Mouse (Mus musculus) thymus, postnatal 25 days (tissue): ENCODE measurements around the gene Ndufv3.
"Not testable (repeated sequence)": the region's sequence is repeated elsewhere in the genome, so short reads cannot be mapped to it uniquely, and the experiment has no call there.

Source experiments
- DNase-seq: peaks from one replicate; pipeline ENCODE4 v3.0.0; 2022

Gene Ndufv3

DNA sequence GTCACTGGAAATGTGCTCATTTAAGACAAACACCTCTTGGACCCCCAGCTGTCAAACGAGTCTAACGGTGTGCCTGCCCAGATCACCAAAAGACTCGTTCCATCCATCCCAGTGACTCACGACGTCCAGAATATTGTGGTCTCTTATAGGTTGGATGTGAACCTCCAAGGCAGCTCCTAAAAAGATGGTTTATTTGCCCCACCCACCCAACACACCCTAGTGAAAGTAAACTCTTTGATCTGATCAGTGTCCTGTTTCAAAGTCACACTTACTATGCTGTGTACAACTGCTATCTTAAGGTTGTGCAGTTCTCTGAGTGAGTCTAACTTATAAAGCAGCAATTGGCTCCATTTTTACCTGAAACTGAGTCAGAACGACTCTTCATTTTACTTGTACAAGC lies 7.3 kb upstream of the Ndufv3 start:
- no peak for DNase-seq

DNA sequence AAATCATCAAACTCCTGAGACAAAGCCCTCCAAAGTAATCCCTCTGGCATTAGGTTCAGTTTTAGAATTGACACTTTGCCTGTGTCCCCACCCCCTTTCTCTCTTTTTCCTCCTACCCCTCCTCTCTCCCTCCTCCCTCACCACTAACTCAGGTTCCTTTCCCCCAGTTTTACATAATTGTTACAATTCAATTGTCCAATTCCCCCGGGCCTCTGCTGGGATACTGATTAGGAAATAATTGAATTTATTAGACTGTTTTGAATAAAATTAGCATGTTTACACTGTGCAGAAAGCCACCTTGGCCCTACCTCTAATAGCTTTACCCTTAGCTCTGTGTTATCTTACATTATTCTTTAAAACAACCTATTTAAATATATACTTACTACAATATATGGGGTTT lies 5.2 kb upstream of the Ndufv3 start:
- no peak for DNase-seq

- no peak for DNase-seq
Measured at GRCm38 (mm10) chr17:31519344-31519945, 470 bp upstream of the Ndufv3 start.

GRCm38 (mm10) chr17:31520895-31521294 lies 980 bp downstream of the Ndufv3 start:
- no peak for DNase-seq

- DNase-seq: no peak
Measured at GRCm38 (mm10) chr17:31521948-31522347, 2.0 kb downstream of the Ndufv3 start.

GRCm38 (mm10) chr17:31525114-31525513 lies 5.2 kb downstream of the Ndufv3 start:
- DNase-seq: no peak

GRCm38 (mm10) chr17:31525816-31526215 lies 5.9 kb downstream of the Ndufv3 start:
- DNase-seq: no peak

DNA sequence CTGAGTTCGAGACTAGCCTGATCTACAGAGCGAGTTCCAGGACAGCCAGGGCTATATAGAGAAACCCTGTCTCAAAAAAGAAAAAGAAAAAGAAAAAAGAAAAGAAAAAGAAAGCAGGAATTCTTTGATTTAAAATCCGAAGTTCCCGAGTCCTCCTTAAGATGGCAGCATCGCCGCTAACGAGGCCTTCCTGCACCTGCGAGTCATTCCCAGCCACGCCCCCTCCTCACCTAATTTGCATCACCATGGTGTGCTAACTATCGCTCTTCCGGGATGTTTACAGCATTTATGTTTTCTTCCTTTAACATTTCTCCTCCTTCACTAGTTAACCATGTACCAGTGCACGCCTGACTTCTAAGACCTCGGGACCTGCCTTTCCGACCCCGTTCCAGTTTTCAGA lies 9.4 kb downstream of the Ndufv3 start:
- DNase-seq: peak; percentile 33

DNA sequence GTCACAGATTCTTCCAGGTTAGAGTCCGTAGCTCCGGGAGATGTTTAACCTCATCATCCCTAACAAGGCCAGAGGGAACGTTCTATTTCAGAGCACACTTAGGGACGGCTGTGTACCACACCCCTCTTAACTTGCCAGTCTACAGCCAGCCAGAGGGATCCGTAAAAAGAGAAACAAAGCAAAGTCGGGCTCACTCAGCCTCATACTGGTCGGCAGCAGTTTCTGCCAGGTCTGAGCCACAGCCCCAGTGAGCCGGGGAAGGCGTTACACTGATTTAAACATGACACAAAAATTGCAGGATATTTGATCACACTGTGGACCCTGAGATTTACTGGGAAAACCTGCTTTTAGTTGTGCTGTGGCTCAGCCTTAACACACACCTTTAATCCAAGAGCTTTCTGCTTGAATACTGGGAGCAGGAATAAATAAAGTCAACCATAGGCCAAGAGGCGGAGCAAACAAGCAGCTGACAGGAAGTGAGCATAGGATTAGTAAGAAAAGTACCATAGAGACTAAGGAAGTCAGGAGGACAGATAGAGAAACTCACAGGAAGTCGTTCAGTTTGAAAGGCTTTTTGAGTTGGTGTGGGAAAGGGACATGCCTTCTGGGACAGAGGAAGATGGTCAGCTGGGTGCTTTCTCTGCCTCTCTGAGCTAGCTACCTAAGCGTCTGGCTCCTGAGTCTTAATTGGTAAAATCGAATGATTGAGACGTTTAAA lies 11.7 kb downstream of the Ndufv3 start:
- DNase-seq: no peak

DNA sequence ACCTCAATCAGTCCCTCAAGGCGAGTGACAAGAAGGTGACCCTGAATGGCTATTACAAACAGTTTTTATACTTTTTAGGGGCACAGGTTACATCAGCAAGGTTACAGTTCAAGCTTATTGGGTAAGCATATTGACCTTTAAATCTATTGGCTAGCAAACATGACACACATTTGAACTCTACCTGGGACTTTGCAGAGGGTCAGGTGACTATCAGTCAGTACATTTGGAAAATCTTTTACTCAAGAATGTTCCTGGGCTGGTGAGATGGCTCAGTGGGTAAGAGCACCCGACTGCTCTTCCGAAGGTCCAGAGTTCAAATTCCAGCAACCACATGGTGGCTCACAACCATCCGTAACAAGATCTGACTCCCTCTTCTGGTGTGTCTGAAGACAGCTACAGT lies 12.4 kb downstream of the Ndufv3 start:
- not testable (repeated sequence) for DNase-seq

DNA sequence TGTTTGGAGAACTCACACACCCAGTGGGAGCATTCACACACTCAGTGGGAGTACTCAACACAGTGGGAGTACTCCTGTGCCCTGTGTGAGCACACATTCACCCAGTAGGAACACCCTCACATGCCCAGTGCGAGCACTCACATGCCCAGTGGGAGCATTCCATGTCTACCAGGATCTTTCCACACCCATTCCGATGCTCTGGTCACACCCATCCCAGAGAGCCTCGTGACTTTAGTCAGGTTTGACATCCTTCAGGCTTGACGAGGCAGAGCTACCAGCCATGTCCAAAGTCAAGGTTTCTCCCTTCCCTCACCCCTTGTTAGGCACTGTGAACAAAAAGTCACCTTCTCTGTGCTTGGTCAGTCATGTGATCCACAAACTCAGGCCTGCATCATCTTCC lies 15.4 kb downstream of the Ndufv3 start:
- no peak for DNase-seq

- no peak for DNase-seq
Measured at GRCm38 (mm10) chr17:31535871-31536629, 16.1 kb downstream of the Ndufv3 start.

DNA sequence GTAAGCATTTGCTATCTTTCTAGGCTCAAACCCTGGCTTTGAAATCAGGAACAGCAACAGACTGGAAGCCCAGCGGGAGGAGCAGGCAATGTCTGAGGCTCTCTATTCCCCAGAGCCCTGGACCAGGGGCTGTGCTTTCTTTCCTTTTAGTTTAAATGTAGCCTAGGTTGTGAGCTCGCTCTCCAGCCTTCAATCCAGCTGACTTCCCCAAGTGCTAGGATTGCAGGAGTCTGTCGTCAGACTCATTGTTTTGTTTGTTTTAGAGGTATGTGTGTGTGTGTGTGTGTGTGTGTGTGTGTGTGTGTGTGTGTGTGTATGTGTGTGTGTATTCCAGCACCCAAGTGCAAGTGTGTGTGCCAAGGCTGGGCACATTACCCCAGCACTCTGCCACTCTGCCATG lies 20.2 kb downstream of the Ndufv3 start:
- DNase-seq: no peak

- DNase-seq: no peak
Measured at GRCm38 (mm10) chr17:31540809-31541459, 21.0 kb downstream of the Ndufv3 start.

DNA sequence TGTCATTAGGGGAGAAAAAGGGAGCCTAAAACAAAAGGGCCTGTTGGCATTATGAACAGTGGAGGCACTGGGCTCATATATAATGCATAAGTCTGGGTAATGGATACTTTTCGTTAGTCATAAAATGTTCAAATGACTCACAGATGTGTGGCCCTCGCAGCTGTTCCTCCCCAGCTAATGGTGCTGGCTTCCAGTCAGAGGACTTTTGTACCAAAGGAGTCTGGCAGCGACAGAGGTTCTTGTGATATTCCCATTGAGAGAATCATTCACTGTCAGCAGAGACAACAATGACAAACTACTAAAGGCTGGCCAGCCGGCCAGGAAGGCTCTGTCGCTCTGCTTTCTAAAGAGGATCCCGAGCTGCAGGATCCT lies 21.5 kb downstream of the Ndufv3 start:
- no peak for DNase-seq

DNA sequence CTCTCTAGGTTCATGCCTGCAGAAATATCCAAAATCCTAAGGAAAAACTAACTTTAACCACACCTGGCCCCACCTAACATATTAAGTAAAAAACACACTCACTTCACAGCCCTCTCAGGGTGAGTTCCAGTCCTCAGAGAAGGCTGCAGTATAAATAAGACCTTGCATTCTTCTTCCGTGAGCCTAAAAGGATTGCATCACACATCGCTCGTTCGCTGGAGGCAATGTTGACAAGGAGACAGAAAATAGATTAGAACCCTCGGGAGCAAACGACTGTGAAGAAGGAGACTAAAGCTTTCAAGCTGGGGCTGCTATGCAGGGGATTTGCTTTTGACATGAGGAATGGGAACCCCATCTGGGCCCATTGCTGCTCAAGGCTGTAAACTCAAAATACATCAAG lies 23.7 kb downstream of the Ndufv3 start:
- DNase-seq: no peak

DNA sequence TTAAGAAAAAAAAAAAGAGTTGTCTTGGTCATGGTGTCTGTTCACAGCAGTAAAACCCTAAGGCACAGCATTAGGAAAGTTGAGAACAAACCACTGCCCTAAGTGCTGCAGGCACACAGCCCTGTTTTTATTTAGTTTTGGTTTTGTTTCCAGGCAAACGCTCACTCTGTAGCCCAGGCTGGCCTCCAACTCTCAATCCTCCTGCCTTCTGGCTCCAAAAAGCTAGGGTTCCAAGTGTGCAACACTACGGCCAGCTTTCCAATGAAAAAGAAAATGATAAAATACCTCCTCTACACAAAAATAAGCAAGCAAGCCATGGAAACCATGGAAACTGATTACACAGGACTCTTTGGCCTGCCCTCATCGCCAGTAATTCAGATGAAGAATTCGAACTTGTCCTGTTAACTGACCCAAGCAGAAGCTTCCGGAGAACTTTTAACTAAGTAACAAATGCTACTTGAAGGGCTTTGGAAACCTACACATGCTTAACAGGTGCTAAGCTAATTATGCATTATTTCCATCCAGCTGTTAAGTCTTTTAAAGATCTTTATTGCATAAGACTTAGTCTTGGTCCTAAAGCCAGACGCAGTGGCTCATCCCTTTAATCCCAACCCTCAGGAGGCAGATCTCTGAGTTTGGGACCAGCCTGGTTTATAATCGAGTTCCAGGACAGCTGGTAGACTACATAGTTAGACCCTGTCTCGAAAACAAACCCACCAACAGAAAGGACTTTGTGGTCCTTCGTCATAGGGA lies 26.7 kb downstream of the Ndufv3 start:
- DNase-seq: no peak

GRCm38 (mm10) chr17:31547974-31548373 lies 28.1 kb downstream of the Ndufv3 start:
- DNase-seq: no peak

DNA sequence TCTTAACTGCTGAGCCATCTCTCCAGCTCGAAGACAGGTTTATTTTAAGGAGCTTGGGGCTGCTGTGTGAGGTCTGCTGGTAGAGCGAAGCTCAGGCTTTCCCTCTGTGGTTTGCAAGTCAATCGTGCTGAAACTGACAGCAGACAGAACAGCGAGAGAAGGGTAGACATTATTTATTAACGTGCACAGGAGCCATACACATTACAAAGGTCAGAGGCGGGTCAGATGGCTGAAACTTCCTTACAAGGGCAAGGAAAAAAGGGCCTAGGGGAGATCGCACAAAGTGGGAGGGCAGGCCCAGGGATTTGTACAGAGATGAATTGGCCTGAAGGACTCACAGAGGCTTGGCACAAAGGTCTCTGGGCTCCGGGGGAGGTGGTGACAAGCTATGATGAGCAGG lies 29.5 kb downstream of the Ndufv3 start:
- DNase-seq: no peak

DNA sequence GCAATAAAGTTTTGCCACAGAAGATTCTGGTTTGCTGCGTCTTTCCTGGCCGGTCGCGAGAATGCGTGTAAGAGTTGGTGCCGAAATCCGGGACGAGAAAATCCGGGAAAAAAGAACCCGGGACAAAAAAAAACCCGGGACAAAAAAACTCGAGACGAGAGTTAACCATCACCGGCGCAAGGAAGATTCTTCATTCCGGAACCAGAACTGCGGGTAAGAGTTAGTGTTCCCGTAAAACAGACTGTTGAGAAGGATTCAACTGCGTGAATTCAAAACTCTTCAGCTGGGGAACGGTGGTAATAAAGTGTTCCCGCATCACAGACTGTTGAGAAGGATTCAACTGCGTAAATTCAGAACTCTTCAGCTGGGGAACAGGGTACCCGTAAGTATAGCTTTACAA lies 32.7 kb downstream of the Ndufv3 start:
- not testable (repeated sequence) for DNase-seq

DNA sequence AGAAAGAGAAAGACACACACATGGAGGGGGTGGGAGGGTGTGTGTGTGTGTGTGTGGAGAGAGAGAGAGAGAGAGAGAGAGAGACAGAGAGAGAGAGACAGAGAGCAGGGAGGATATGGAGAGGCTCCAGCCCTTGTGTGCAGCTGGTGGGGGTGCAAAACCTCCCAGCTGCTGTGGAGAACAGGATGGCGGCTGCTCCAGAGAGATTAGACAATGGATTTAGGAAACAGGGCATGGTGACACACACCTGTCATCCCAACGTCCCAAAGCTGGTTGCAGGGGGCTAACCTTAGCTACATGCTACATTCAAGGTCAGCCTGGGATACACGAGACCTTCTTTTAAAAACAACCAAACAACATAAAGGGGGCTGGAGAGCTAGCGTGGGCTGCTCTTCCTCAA lies 36.3 kb downstream of the Ndufv3 start:
- DNase-seq: no peak

DNA sequence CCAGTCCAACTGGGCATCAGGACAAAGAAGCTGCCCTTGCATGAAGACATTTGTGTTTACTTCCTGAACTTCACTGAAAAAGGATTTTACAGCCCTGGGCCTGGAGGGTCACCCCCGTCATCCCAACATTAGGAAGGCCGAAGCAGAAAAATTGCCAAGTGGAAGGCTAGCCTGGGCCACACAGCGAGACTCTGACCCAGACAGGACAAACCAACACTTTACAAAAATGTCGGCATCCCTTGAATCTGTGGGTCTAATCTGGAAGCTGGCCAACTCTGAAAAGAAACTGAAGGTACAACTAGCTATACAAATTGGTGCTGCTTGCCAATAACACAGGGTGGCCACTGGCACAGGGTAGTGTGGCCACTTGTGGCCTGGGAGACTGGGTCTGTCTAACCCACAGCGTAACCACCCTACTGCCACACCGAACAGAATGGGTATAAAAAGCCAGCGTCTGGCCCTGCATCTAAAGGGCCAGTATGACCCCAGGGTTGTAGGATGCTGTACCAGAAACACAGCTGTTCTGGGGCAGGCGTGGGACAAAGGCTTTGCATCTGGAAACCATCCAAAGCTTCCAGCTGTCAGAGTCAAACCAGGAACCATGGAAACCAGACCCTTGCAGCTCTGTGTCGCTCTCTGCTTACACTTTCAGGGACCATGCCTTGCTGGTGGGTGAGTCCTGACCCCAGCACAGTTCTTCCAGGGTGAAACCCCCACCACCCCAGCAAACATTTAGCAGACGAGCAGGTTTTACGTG lies 37.4 kb downstream of the Ndufv3 start:
- no peak for DNase-seq
